In the genomic region with DNA sequence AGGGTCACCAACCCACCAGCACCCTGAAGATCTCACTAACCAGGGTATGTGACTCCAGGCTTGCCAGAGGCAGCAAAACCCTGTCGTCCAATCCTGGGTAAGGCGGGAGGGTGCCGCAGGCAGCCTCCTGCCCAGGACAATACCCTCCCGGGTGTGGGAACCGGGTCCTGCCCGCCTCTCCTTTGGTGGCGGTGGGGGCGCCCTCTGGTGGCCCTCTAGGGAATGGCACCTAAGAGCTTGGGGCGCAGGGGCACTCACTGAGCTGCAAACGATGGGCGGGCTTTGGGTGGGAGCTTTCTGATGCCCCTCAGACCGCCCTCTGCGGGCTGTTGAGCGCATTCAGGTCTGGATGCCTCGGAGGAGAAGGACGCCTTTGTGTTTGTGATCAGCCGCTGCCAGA, we compare ENCODE assay signal across 8 mouse cellular contexts. TPM values are rescaled to one million over a fixed set of nuclear protein-coding genes. Genes with fewer than 3 reads are reported as not detected.
A peak's percentile ranks its signal among the peaks of the same experiment; 100 is the strongest.
DNase-seq lines count a peak whose midpoint lies in the region; ATAC-seq lines count a peak whose summit lies in the region.

No protein-coding gene starts in this region.

- peak overlapping the region; percentile 98 for H3K4me2 ChIP-seq in intestine, embryonic 15.5 days (replicated peaks)
- H3K4me2 ChIP-seq in midbrain, embryonic 12.5 days (replicated peaks) = peak overlapping the region; percentile 99

- peaks cover 31% of the 10 kb centered on the region for H3K27me3 ChIP-seq in intestine, embryonic 15.5 days (replicated peaks)
- peaks cover 92% of the 10 kb centered on the region for H3K27me3 ChIP-seq in limb, embryonic 10.5 days (ENCODE audit: low read depth, poor library complexity, severe bottlenecking)
- peaks cover 65% of the 10 kb centered on the region for H3K27me3 ChIP-seq in midbrain, embryonic 12.5 days

- under 1% methylated on average over 17 of the region's 17 CpGs for WGBS in intestine, embryonic 15.5 days
- WGBS in limb, embryonic 10.5 days = under 1% methylated on average over 17 of the region's 17 CpGs
- WGBS in midbrain, embryonic 12.5 days = 1% methylated on average over 17 of the region's 17 CpGs

- no peaks in the 10 kb centered on the region for H3K9me3 ChIP-seq in intestine, embryonic 15.5 days
- no peaks in the 10 kb centered on the region for H3K9me3 ChIP-seq in limb, embryonic 10.5 days (replicated peaks)
- no peaks in the 10 kb centered on the region for H3K9me3 ChIP-seq in midbrain, embryonic 12.5 days

- peak overlapping the region; percentile 43 for H3K9ac ChIP-seq in intestine, embryonic 15.5 days
- H3K9ac ChIP-seq in midbrain, embryonic 12.5 days (replicated peaks) = peak overlapping the region; percentile 88

- peak overlapping the region; percentile 66 for H3K4me3 ChIP-seq in intestine, embryonic 15.5 days (replicated peaks)
- peak overlapping the region; percentile 80 for H3K4me3 ChIP-seq in limb, embryonic 10.5 days
- peak overlapping the region; percentile 81 for H3K4me3 ChIP-seq in midbrain, embryonic 12.5 days

- H3K27ac ChIP-seq in intestine, embryonic 15.5 days = no peak overlapping the region
- H3K27ac ChIP-seq in limb, embryonic 10.5 days = peak overlapping the region; percentile 59
- H3K27ac ChIP-seq in midbrain, embryonic 12.5 days (replicated peaks) = peak overlapping the region; percentile 78

- peak; percentile 83 for DNase-seq in layer of hippocampus, adult 11-12 months (ENCODE audit: low spot score)
- no peak for DNase-seq in layer of hippocampus, adult 9-10 months (ENCODE audit: low spot score)
- DNase-seq in embryo, embryonic 10 days (ENCODE audit: low spot score) = peak; percentile 85
- DNase-seq in gastrocnemius, postnatal 36 days = peak; percentile 64 to 78
- peak; percentile 95 for DNase-seq in limb, embryonic 10.5 days (ENCODE audit: low spot score)
- DNase-seq in spleen, adult 12 weeks (ENCODE audit: low spot score) = peak; percentile 58

- intact Hi-C loops in gastrocnemius, postnatal 36 days (cut with DNase I) = loop anchor here (2.0 to 10.0 kb wide), 2 partner anchors 171 to 407 kb away; no protein-coding TSS in a partner anchor

- ATAC-seq in intestine, embryonic 15.5 days = peak; percentile 41
- ATAC-seq in midbrain, embryonic 12.5 days (ENCODE audit: low FRiP score, low read depth) = peak; percentile 64

- H3K36me3 ChIP-seq in intestine, embryonic 15.5 days = no peaks in the 10 kb centered on the region
- H3K36me3 ChIP-seq in limb, embryonic 10.5 days = no peaks in the 10 kb centered on the region
- H3K36me3 ChIP-seq in midbrain, embryonic 12.5 days = no peaks in the 10 kb centered on the region

- peaks cover 27% of the 10 kb centered on the region for H3K4me1 ChIP-seq in intestine, embryonic 15.5 days (replicated peaks)
- H3K4me1 ChIP-seq in limb, embryonic 10.5 days = peaks cover 40% of the 10 kb centered on the region
- peaks cover 42% of the 10 kb centered on the region for H3K4me1 ChIP-seq in midbrain, embryonic 12.5 days

RNA-seq across cellular contexts. Expression of gene Mmp17, which starts 2.0 kb away (rescaled TPM):
- total RNA-seq in gastrocnemius, postnatal 36 days (2021) = under 1 TPM; 0.20 to 0.44 TPM
- 4.0 and 4.6 TPM in 2 replicates for polyA plus RNA-seq in intestine, embryonic 15.5 days (2015; fragmentation: Nextera tagmentation; extraction: Ambion mirVana)
- polyA plus RNA-seq in limb, embryonic 10.5 days (2016; fragmentation: Nextera tagmentation; extraction: Ambion mirVana) = 1.4 and 1.5 TPM in 2 replicates
- polyA plus RNA-seq in midbrain, embryonic 12.5 days (2016; fragmentation: Nextera tagmentation; extraction: Ambion mirVana) = 8.9 and 9.4 TPM in 2 replicates
